Mouse (Mus musculus) cortical plate, adult 2 months (tissue): ENCODE results near the gene Thumpd3. TPM values are rescaled to one million over a fixed set of nuclear protein-coding genes. Genes with fewer than 3 reads are reported as not detected.

Experiments used
- H3K27ac ChIP-seq: fragments of 200-500 bp; 2 replicates; pipeline ENCODE4 v1.5.1; 2012; ENCODE audit warnings: low read length, control low read depth, inconsistent platforms; ENCODE audit not compliant: insufficient read depth
- H3K4me1 ChIP-seq: fragments of 200-500 bp; 2 replicates; pipeline ENCODE4 v1.6.1; 2011; ENCODE audit warnings: low read length; ENCODE audit not compliant: control insufficient read depth, insufficient read depth
- H3K4me3 ChIP-seq: fragments of 200-500 bp; 2 replicates; pipeline ENCODE4 v1.5.1; 2011; ENCODE audit warnings: mild to moderate bottlenecking, low read length, control low read depth; ENCODE audit not compliant: insufficient read depth
- CTCF ChIP-seq: fragments of 200-500 bp; IDR thresholded peaks from 2 replicates; pipeline ENCODE4 v1.5.1; 2011; ENCODE audit warnings: mild to moderate bottlenecking, control low read depth, low read length; ENCODE audit not compliant: insufficient read depth; ENCODE audit errors: extremely low read depth
- POLR2A ChIP-seq: fragments of 200-500 bp; IDR thresholded peaks from 2 replicates; pipeline ENCODE4 v1.6.1; 2011; ENCODE audit warnings: mild to moderate bottlenecking, low read length, control low read depth; ENCODE audit not compliant: insufficient read depth; ENCODE audit errors: extremely low read depth
- polyA plus RNA-seq: library from polyadenylated mRNA; depleted of rRNA; stranded (reverse); fragments of >200 nt; gene quantifications from 2 replicates; pipeline ENCODE4 v1.2.3, GENCODE M21; 2012; rRNA removed

Thumpd3 gene
- polyA plus RNA-seq = 19.2 and 20.4 TPM in 2 replicates

GRCm38 (mm10) chr6:113046041-113046975, at the start of gene Thumpd3:
TSS of gene Thumpd3 (plus strand) at chr6:113046225.
- TF ChIP-seq CTCF = no peak
- peak; percentile 98 for TF ChIP-seq POLR2A
- H3K4me3 ChIP-seq = peak within 1 kb of the TSS; percentile 78

GRCm38 (mm10) chr6:112999199-112999598, 46.8 kb upstream of the Thumpd3 start:
- no peak overlapping the region for H3K27ac ChIP-seq

More at GRCm38 (mm10) chr6:113046041-113046975, at the start of gene Thumpd3:
- Histone ChIP-seq H3K27ac (peak within 1 kb of the TSS; percentile 70), H3K4me1 (peaks cover 2% of the 10 kb centered on the region; the same call in 1 of the 2 replicates)

GRCm38 (mm10) chr6:113000666-113001287, 45.2 kb upstream of the Thumpd3 start:
- peak; percentile 95 for TF ChIP-seq CTCF
- peak; percentile 45; the same call in 1 of the 2 replicates for TF ChIP-seq POLR2A
- no peaks in the 10 kb centered on the region for H3K4me1 ChIP-seq
- H3K27ac ChIP-seq = no peak overlapping the region
- no peak overlapping the region for H3K4me3 ChIP-seq

More at GRCm38 (mm10) chr6:112999199-112999598, 46.8 kb upstream of the Thumpd3 start:
- TF ChIP-seq POLR2A (no peak), CTCF (no peak)
- no peak overlapping the region for H3K4me3 ChIP-seq
- no peaks in the 10 kb centered on the region for H3K4me1 ChIP-seq

GRCm38 (mm10) chr6:113001719-113002118, 44.3 kb upstream of the Thumpd3 start:
- Histone ChIP-seq H3K4me1 (no peaks in the 10 kb centered on the region), H3K27ac (no peak overlapping the region), H3K4me3 (no peak overlapping the region)
- TF ChIP-seq POLR2A = no peak
- TF ChIP-seq CTCF = no peak

- H3K4me1 ChIP-seq = no peaks in the 10 kb centered on the region
- no peak overlapping the region for H3K4me3 ChIP-seq
- no peak overlapping the region for H3K27ac ChIP-seq
- TF ChIP-seq POLR2A (no peak), CTCF (no peak)
These were observed 42.5 kb upstream of the Thumpd3 start for GRCm38 (mm10) chr6:113003313-113004111.

GRCm38 (mm10) chr6:113006833-113007232, 39.2 kb upstream of the Thumpd3 start:
- no peak overlapping the region for H3K4me3 ChIP-seq

GRCm38 (mm10) chr6:113011886-113012285, 34.1 kb upstream of the Thumpd3 start:
- H3K4me1 ChIP-seq = no peaks in the 10 kb centered on the region; the same call in 1 of the 2 replicates
- TF ChIP-seq CTCF (no peak), POLR2A (no peak)
- H3K4me3 ChIP-seq = no peak overlapping the region
- 0 out of 2 replicates have a peak overlapping the region, but pooled peaks have one; percentile 76 for H3K27ac ChIP-seq

More at GRCm38 (mm10) chr6:113006833-113007232, 39.2 kb upstream of the Thumpd3 start:
- Histone ChIP-seq H3K27ac (no peak overlapping the region), H3K4me1 (no peaks in the 10 kb centered on the region; the same call in 1 of the 2 replicates)
- TF ChIP-seq POLR2A (no peak), CTCF (no peak)

- no peaks in the 10 kb centered on the region; the same call in 1 of the 2 replicates for H3K4me1 ChIP-seq
- H3K27ac ChIP-seq = peak overlapping the region; percentile 23; the same call in 1 of the 2 replicates
- no peak for TF ChIP-seq CTCF
- TF ChIP-seq POLR2A = no peak
- H3K4me3 ChIP-seq = no peak overlapping the region
These were observed 33.5 kb upstream of the Thumpd3 start for GRCm38 (mm10) chr6:113012495-113012941.
